Mouse (Mus musculus): Measurements from ENCODE around the gene Nhej1.
A peak's percentile ranks its signal among the peaks of the same experiment; 100 is the strongest.

The Nhej1 gene

DNA sequence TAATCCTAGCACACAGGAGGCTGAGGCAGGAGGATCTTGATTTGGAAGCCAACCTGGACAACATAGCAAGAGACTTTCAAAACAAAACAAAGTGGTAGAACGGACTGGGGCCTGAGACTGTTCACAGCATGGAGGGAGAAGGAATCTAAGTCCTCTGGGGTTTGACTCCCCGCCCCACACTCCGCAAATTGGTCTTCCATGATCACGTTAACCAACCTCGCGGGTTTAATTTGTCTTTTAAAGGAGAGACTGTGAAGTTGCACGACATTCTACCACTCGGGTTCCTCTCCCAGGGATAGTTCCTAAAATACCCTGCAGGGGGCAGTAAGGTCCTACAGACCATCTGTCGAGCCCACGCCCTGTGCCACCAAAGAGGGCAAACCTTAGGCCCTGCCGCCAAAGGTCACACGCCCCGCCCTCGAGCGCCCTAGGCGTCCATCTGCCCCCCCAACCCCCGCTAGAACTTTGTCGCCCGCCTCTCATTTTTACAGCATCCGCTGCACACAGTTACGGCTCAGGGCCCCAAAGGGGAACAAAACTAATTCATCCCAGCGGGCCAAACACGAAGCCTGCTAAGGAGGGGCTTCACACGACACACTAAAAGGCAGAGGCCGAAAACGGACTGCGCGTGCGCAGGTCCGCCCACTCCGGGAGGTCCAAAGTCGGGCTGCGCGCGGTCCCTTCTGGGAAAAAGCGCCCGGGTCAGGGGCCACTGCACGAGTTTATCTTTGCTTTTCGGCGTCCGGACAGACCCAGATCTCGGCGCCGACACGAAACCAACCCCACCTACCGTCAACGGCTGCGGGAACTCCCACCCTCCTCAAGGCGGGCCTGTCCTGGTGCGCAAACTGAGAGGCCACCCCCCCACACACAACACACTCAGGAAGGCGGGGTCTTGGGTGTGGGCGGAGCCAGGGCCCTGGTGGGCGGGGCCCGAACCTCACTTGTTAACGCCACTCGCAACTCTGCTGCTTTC, at the start of gene Nhej1:
TSS of gene Nhej1 (minus strand) at position 855 of the 976 bp plus-strand sequence.
- DNase-seq (ENCODE audit: extremely low read depth, insufficient read length, low spot score): peak; percentile 97

- DNase-seq (ENCODE audit: extremely low read depth, insufficient read length, low spot score): peak; percentile 97
Observed at GRCm38 (mm10) chr1:75168472-75169464, 43.8 kb upstream of the Nhej1 start, which contains the start of gene Zfand2b. Gene Zfand2b, plus strand, starts transcription at chr1:75168646.

GRCm38 (mm10) chr1:75168093-75168471, 43.1 kb upstream of the Nhej1 start:
- DNase-seq (ENCODE audit: extremely low read depth, insufficient read length, low spot score): no peak

DNA sequence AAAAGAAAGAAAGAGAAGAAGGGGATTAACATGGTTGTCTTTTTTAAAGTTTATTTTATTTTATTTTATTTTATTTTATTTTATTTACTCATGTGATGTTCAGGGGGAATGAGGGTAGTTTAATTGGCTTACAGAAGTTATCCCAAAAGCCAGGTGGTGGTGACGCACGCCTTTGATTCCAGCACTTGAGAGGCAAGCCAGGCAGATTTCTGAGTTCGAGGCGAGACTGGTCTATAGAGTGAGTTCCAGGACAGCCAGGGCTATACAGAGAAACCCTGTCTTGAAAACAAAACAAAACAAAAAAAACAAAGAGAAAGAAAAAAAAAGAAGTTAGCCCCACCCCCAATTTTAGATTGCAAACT, 35.2 kb upstream of the Nhej1 start:
- no peak for DNase-seq (ENCODE audit: extremely low read depth, insufficient read length, low spot score)

DNA sequence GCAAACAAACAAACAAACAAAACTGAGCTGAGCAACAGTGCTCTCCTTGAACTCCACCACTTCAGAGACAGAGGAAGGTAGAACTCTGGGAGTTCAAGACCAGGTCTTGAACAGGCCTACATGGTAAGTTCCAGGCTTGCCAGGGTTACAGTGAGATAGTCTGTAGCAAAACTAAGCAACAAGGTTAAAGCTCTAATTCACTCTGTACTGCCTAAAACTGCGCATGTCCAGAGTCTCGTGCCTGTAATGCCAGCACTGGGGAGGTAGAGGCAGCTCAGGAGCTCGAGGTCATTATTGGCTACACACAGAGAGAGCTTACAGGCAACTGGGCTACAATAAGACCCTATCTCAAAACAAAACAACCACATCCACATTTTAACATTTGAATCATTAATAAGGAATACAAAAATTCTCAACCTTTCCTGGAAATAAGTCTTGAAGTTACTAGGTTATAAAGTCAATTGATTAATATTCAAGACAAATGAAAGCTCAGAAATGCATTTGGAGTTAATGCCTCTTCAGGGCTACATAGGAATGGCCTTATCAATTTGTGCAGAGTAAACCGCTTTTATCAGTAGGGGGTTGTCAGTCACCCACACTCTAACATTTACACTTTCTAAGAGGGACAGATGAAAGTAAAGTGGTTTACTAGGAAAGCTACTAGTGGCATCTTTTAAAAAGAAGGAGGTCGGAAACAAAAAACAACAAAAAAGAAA, 34.7 kb upstream of the Nhej1 start:
- DNase-seq (ENCODE audit: extremely low read depth, insufficient read length, low spot score): no peak

DNA sequence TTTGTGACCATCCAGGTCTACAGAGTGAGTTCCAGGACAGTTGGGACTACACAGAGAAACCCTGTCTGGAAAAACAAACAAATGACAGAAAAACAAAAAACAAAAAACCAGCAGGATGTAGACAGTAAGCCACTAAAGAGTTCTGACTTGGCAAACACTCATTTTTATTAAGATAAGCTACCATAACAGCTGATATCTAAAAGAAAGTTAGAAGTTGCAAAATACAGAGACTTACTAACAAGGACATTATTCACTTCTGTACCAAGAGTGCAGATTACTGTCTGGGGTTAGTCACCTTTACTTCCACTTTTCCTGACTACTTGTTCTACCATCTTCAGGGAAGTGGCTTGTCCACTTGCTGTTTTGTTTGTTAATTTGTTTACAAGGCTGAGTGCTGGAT, 34.0 kb upstream of the Nhej1 start:
- no peak for DNase-seq (ENCODE audit: extremely low read depth, insufficient read length, low spot score)

DNA sequence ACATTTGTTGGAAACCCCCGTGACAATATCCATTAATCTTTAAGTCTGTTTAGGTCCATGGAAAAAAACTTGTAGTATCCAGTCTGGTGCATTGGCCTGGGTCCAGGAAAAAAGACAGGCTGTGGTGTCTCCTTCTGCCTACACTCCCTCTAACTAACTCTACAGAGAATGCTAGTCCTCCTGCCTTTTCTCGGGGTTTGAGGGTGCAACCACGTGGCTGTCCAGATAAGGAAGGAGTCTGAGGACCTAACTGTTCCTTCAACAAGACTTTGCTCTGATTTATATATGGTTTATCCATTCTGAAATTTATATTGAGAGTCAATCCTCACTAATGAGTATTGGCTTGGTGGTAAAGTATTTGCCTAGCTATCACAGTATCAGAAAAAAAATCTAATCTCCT, 30.8 kb upstream of the Nhej1 start:
- no peak for DNase-seq (ENCODE audit: extremely low read depth, insufficient read length, low spot score)

- DNase-seq (ENCODE audit: extremely low read depth, insufficient read length, low spot score): no peak
Observed at GRCm38 (mm10) chr1:75148727-75149126, 23.7 kb upstream of the Nhej1 start.

- DNase-seq (ENCODE audit: extremely low read depth, insufficient read length, low spot score): no peak
Observed at GRCm38 (mm10) chr1:75147411-75148135, 22.6 kb upstream of the Nhej1 start.

GRCm38 (mm10) chr1:75145589-75145988, 20.6 kb upstream of the Nhej1 start:
- DNase-seq (ENCODE audit: extremely low read depth, insufficient read length, low spot score): no peak

DNA sequence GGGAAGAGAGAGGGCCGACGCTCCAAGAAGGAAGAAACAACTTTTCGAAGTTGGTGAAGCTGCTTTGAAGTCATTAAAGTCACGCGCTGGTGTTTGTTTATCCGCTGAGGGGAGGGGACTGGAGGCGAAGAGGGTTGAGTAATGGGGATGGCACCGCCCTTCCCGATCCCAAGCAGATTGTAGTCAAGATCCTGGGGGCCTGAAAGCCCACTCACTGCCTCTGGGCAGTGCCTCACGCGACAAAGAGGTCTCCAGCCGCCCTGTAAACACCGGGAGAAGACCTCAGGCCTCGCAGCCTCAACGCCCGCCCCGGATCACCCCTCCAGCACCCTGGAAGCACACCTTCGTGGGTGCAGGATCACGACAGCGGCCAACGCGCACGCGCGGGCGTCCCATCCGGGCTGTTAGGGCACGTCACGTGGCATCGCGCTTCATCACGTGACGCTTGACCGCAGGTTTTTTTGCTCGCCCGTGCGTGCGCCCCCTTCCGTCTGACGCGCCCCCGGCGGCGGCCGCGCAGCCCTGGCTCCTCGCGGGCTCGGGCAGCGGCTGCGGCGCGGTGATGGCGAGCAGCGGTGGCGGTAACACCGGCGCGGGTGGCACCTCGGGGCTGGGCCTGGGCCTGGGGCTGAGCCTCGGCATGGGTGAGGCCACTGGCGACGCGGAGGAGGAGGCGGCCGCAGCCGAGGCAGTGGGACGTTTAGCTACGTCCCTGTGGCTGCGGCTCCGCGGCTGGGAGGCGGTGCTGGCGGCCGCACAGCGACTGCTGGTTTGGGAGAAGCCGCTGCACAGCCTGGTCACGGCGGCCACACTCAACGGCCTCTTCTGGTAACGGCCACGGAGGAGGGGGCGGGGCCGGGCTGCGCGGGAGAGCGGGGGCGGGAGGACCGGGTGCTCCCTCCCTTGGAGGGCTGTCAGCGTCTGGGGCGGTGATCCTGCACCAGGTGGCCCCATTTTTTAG, 17.6 kb upstream of the Nhej1 start, which contains the start of the genes Cnppd1 and Retreg2:
TSS of gene Cnppd1 (minus strand) at position 411 of the 961 bp plus-strand sequence.
TSS of gene Retreg2 (plus strand) at position 478 of the 961 bp plus-strand sequence.
- peak; percentile 96 for DNase-seq (ENCODE audit: extremely low read depth, insufficient read length, low spot score)

- DNase-seq (ENCODE audit: extremely low read depth, insufficient read length, low spot score): peak; percentile 86
Observed at GRCm38 (mm10) chr1:75141486-75142190, 16.6 kb upstream of the Nhej1 start.

DNA sequence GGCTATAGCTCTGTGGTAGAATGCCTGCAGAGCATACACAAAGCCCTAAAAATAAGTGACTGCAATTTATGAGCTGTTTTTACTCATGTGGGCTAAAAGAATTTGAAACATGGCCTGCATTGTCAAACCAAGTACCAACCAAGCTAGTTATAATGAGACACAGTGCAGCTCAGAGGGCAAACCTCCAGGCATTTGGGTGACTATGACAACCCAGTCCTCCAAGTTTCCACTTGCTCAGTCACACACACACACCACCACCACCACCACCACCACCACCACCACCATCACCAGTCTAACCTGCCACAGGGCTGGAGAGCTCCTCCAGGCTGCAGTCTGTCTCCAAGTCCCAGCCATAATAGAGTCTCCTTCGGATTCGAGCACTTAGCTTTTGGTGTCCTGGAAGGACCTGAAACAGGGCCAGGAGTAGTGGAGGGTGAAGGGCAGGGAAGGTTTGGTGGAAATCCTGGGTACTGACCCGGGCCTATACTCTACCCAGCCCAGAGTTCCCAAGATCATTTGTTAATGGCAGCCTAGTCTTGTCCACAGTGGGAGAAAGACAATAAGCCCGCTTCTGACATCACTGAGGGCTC, 15.7 kb upstream of the Nhej1 start:
- DNase-seq (ENCODE audit: extremely low read depth, insufficient read length, low spot score): no peak

DNA sequence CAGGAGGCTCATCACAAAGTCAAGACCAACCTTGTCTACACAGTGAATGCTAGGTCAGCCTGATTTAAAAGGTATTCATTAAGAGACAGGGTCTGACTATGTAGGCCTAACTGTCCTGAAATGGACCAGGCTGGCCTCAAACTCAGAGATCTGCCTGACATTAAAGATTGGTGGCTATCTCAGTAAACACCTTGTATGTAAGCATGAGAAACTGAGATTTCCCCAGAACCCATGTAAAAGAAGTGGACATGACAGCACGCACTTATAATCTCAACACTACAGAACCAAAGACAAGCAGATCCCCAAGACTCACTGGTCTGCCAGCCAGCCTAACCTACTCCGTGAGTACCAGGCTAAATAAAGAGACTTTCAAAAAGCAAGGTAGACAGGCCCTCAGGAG, 13.4 kb upstream of the Nhej1 start:
- no peak for DNase-seq (ENCODE audit: extremely low read depth, insufficient read length, low spot score)

DNA sequence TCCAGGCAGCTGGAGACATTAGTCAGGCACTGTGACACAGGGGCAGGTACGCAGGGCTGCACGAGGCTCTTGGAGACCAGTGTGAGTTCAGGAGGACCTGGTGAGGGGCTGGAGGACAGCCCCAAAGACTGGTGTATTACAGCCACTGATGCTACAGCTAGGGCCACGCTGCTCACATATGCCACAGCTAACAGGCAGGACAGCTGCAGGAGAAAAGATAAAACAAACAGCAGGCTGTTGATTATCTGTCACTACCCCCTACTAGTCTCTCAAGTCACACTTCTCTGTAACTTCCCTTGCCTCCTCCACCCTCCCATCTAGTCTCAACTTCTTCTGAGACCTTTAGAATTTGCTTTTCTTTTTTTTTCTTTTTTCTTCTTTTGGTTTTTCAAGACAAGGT, 11.7 kb upstream of the Nhej1 start:
- DNase-seq (ENCODE audit: extremely low read depth, insufficient read length, low spot score): no peak

GRCm38 (mm10) chr1:75136293-75136692, 11.3 kb upstream of the Nhej1 start:
- DNase-seq (ENCODE audit: extremely low read depth, insufficient read length, low spot score): no peak

DNA sequence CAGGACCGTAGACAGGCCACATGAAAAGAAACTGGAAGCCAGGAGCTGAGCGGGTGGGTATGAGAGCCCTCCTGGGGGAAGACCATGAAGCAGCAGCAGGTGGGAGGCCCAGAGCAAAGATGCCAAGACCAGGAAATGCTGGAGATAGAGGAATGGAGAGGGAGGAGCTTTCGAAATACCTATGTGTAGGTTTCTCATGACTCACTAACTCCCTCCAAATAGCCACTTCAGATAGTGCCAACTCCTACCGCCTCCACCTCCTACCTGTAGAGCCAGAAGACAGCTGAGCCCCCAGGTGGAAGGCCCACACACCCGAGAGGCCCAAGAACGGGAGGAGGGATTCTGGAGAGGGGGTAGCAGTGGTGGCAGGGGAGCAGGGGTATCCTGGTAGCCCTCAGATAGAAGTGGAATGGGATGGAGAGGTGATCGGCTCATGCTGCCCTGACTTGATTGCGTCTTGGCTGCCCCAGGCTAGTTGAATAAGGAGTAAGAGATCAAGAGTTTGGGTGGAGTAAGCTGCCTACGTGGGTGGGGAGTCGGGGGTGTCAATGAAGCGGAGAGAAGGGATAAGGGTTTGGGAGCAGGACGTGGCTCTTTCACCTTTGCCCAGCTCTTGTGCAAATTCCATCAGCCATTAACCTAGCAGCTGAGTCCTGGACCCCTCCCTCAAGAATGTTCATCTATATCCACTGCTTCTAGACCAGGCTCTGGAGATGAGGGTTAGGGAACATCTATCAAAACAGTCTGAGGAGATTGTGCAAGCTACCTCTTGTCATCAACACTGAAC, 8.6 kb upstream of the Nhej1 start, which contains the start of gene Slc23a3:
TSS of gene Slc23a3 (minus strand) at position 470 of the 787 bp plus-strand sequence.
- no peak for DNase-seq (ENCODE audit: extremely low read depth, insufficient read length, low spot score)
